Mouse (Mus musculus) thymus, adult 2 months (tissue): ENCODE data around the gene Cytl1.

ENCODE experiments used
- CTCF ChIP-seq: fragments of 200-500 bp; IDR thresholded peaks from 2 replicates; pipeline ENCODE4 v1.5.1; 2012; ENCODE audit warnings: mild to moderate bottlenecking, control low read depth, low read length, moderate library complexity, borderline replicate concordance; ENCODE audit not compliant: control insufficient read depth, poor library complexity, insufficient read depth; ENCODE audit errors: extremely low read depth
- POLR2A ChIP-seq: fragments of 200-500 bp; IDR thresholded peaks from 2 replicates; pipeline ENCODE4 v1.6.1; 2012; ENCODE audit warnings: mild to moderate bottlenecking, low read length, control low read depth, moderate library complexity; ENCODE audit not compliant: control insufficient read depth, poor library complexity, insufficient read depth; ENCODE audit errors: extremely low read depth

DNA sequence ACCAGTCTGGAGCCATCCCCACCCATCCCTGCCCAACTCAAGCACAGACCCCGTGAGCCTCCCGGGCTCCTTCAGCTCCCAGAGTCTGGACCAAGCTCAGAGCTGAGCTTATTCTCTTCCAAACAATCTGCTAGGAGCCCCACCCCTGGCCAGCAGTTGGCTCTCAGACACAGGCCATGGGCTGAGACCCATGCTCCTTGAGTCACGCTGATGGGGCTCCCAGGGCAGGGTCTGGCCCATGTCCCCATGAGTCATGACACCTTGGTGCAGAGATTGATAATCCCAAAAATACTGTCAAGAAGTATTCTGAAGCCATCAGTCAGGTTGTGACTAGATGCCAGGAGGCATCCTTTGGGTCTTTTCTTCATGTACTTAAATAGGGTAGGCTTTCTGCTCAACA lies 26.7 kb downstream of the Cytl1 start:
- TF ChIP-seq POLR2A (no peak), CTCF (no peak)
